Mouse (Mus musculus) C2C12 (cell line): ENCODE measurements around the gene Dcakd.

Experiments
- CTCF ChIP-seq: IDR thresholded peaks from one replicate; pipeline ENCODE4 v1.5.1; 2011; ENCODE audit not compliant: control insufficient read depth, insufficient read depth, insufficient read length
- MYOG ChIP-seq: IDR thresholded peaks from one replicate; pipeline ENCODE4 v1.6.1; 2011; ENCODE audit not compliant: control insufficient read depth, insufficient read length; ENCODE audit errors: extremely low read depth

DNA sequence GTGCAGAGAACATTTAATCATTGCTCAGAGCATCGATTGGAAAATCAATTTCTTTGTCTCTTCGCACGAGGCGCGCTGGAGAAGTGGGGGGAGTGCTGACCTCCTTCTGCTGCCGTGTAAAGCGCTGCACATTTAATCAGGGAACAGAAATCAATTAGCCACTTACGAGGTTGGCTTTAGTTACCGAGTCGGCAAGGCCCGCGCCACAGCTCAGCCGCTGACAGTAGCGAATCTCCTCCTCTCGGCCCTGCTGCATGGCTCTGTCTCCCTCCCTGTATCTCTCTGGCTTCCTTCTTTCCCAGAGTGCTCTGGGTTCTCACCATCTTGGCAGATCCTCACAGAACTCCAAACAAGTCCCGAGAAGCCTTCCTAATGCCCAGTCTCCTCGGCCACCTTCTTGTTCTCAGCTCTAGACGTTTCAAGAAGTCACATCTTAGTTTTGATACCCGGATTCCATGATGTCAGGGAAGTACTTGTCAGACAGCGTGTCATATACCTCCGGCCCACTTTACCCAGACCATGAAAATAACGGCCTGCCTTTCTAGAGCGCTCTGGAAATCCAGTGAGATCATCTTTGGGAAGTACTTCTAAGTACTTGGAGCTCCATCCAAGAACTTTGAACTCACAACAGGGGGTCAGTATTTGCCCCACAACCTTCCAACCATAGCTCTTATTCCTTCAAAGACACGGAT is 64.1 kb downstream of the Dcakd start:
- no peak for TF ChIP-seq CTCF
- TF ChIP-seq MYOG = no peak
